Mouse (Mus musculus) erythroblast, embryonic 14.5 days (primary cell): ENCODE measurements around the gene Amdhd2. TPM values are rescaled to one million over a fixed set of nuclear protein-coding genes. Genes with fewer than 3 reads are reported as not detected.

ENCODE experiments used
- H3K27me3 ChIP-seq: 2 replicates; pipeline ENCODE4 v1.6.1; 2012; ENCODE audit warnings: inconsistent platforms; ENCODE audit not compliant: control insufficient read depth
- H3K36me3 ChIP-seq: 2 replicates; pipeline ENCODE4 v1.6.1; 2012; ENCODE audit warnings: mild to moderate bottlenecking, inconsistent platforms; ENCODE audit not compliant: control insufficient read depth
- H3K4me1 ChIP-seq: 2 replicates; pipeline ENCODE4 v1.6.1; 2012; ENCODE audit warnings: inconsistent platforms; ENCODE audit not compliant: control insufficient read depth
- H3K4me3 ChIP-seq: replicated peaks from 2 replicates; pipeline ENCODE3; 2012; ENCODE audit warnings: moderate library complexity, mild to moderate bottlenecking, inconsistent platforms
- H3K9me3 ChIP-seq: 2 replicates; pipeline ENCODE4 v1.6.1; 2012; ENCODE audit warnings: low read length, inconsistent platforms, mixed read lengths; ENCODE audit not compliant: control insufficient read depth
- GATA1 ChIP-seq: IDR thresholded peaks from 2 replicates; pipeline ENCODE4 v1.6.1; 2012; ENCODE audit warnings: low read length, inconsistent platforms, mixed read lengths
- TAL1 ChIP-seq: IDR thresholded peaks from 3 replicates; pipeline ENCODE4 v1.6.1; 2012; ENCODE audit warnings: low read length, inconsistent platforms, mixed read lengths
- polyA plus RNA-seq: library from polyadenylated mRNA; stranded (reverse); fragments of >175 nt; gene quantifications from 2 replicates; pipeline ENCODE4 v1.2.3, GENCODE M21; 2012

Amdhd2 gene
- 7.0 and 9.1 TPM in 2 replicates for polyA plus RNA-seq

GRCm38 (mm10) chr17:24163176-24163962, at the start of gene Amdhd2:
TSS of gene Amdhd2 (minus strand) at chr17:24163766.
- peaks cover 39% of the 10 kb centered on the region for H3K36me3 ChIP-seq
- no peaks in the 10 kb centered on the region for H3K9me3 ChIP-seq
- H3K4me1 ChIP-seq = peaks cover 59% of the 10 kb centered on the region
- no peaks in the 10 kb centered on the region for H3K27me3 ChIP-seq
- no peak for TF ChIP-seq TAL1
- TF ChIP-seq GATA1 = peak; percentile 87
- H3K4me3 ChIP-seq = peak within 1 kb of the TSS; percentile 80

GRCm38 (mm10) chr17:24213186-24213585, 49.6 kb upstream of the Amdhd2 start:
- Histone ChIP-seq H3K4me3 (no peak overlapping the region), H3K4me1 (peaks cover 78% of the 10 kb centered on the region), H3K9me3 (no peaks in the 10 kb centered on the region), H3K36me3 (peaks cover 48% of the 10 kb centered on the region), H3K27me3 (peaks cover 13% of the 10 kb centered on the region)
- no peak for TF ChIP-seq TAL1
- no peak for TF ChIP-seq GATA1

- peaks cover 13% of the 10 kb centered on the region for H3K27me3 ChIP-seq
- H3K36me3 ChIP-seq = peaks cover 48% of the 10 kb centered on the region
- no peak for TF ChIP-seq GATA1
- no peak for TF ChIP-seq TAL1
- peak overlapping the region; percentile 70 for H3K4me3 ChIP-seq
- H3K9me3 ChIP-seq = no peaks in the 10 kb centered on the region
- peaks cover 78% of the 10 kb centered on the region for H3K4me1 ChIP-seq
These were observed 49.0 kb upstream of the Amdhd2 start for GRCm38 (mm10) chr17:24212441-24213018.

GRCm38 (mm10) chr17:24211631-24212440, 48.3 kb upstream of the Amdhd2 start:
- H3K4me1 ChIP-seq = peaks cover 81% of the 10 kb centered on the region
- peak overlapping the region; percentile 70 for H3K4me3 ChIP-seq
- TF ChIP-seq TAL1 (no peak), GATA1 (no peak)
- H3K27me3 ChIP-seq = peaks cover 13% of the 10 kb centered on the region
- H3K9me3 ChIP-seq = no peaks in the 10 kb centered on the region
- H3K36me3 ChIP-seq = peaks cover 47% of the 10 kb centered on the region

- H3K27me3 ChIP-seq = peaks cover 13% of the 10 kb centered on the region
- peaks cover 35% of the 10 kb centered on the region for H3K36me3 ChIP-seq
These were observed 47.0 kb upstream of the Amdhd2 start for GRCm38 (mm10) chr17:24210591-24210990.

GRCm38 (mm10) chr17:24209916-24210240, 46.3 kb upstream of the Amdhd2 start:
- Histone ChIP-seq H3K36me3 (peaks cover 29% of the 10 kb centered on the region), H3K4me3 (peak overlapping the region; percentile 78), H3K27me3 (peaks cover 13% of the 10 kb centered on the region), H3K4me1 (peaks cover 87% of the 10 kb centered on the region), H3K9me3 (no peaks in the 10 kb centered on the region)
- peak; percentile 49; the same call in 1 of the 2 replicates for TF ChIP-seq GATA1
- no peak for TF ChIP-seq TAL1

More at GRCm38 (mm10) chr17:24210591-24210990, 47.0 kb upstream of the Amdhd2 start:
- Histone ChIP-seq H3K9me3 (no peaks in the 10 kb centered on the region), H3K4me3 (peak overlapping the region; percentile 78), H3K4me1 (peaks cover 81% of the 10 kb centered on the region)
- no peak for TF ChIP-seq GATA1
- no peak for TF ChIP-seq TAL1

- peaks cover 13% of the 10 kb centered on the region for H3K27me3 ChIP-seq
- TF ChIP-seq TAL1 (peak; percentile 79), GATA1 (peak; percentile 51)
- H3K4me3 ChIP-seq = peak within 1 kb of the TSS; percentile 78
- H3K4me1 ChIP-seq = peaks cover 91% of the 10 kb centered on the region
- no peaks in the 10 kb centered on the region for H3K9me3 ChIP-seq
- H3K36me3 ChIP-seq = peaks cover 30% of the 10 kb centered on the region
These were observed 45.7 kb upstream of the Amdhd2 start, which contains the start of gene Ntn3 for GRCm38 (mm10) chr17:24209043-24209915. TSS of gene Ntn3 (minus strand) at chr17:24209531.

GRCm38 (mm10) chr17:24208641-24209042, 45.1 kb upstream of the Amdhd2 start:
- Histone ChIP-seq H3K9me3 (no peaks in the 10 kb centered on the region), H3K27me3 (peaks cover 13% of the 10 kb centered on the region), H3K36me3 (peaks cover 31% of the 10 kb centered on the region), H3K4me1 (peaks cover 98% of the 10 kb centered on the region), H3K4me3 (peak overlapping the region; percentile 78)
- TF ChIP-seq GATA1 = no peak
- no peak for TF ChIP-seq TAL1
